Mouse (Mus musculus) monocyte, adult 59 days (primary cell): ENCODE results near the gene Mrs2. TPM values are rescaled to one million over a fixed set of nuclear protein-coding genes. Genes with fewer than 3 reads are reported as not detected.

Experiments
- total RNA-seq, 2 experiments: library from RNA; stranded (reverse); gene quantifications; one replicate each; pipeline ENCODE4 v1.2.4; 2023

The Mrs2 gene
- total RNA-seq, result 10 to 100 TPM; 43.4 to 49.1 TPM

GRCm38 (mm10) chr13:25019793-25020539 lies at the start of gene Mrs2:
Gene Mrs2, minus strand, starts transcription at chr13:25020379.

GRCm38 (mm10) chr13:25055873-25056667 lies 35.9 kb upstream of the Mrs2 start, which contains the start of gene Dcdc2a:
Gene Dcdc2a, plus strand, starts transcription at chr13:25056004.

DNA sequence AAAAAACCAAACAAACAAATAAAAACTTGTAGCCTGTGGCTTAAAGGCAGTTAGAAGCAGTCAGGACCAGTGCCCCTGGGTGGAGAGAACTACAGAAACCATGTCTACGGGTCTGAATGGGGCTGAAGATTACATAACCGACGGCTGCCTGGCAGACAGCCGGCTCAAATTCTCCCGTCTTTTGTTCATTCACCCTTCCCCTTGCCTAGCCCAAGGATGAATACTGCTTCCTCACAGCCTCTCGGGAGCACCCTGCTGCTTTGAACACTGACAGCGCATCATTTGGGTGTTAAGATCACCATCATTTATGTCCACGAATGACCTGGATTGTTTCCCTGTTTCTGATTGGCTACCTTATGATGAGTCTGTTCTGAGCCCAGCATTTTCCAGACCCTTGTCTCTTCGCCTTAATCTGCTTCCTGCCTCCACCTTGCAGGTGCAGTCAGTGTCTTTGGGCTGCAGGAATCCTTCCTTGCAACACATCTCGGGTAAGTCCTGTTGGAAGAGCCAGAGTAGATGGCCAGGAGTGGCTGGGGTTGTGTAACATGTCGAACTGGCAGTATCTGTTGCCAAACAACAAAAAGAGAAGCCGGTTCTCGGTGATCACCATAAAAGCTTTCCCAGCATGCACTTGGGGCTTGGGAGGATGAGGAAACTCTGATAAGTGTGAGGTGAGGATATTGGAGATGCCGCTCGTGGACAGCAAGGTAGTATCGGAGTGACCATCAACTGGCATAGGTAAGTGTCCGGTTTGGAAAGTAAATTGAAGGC lies 77.5 kb downstream of the Mrs2 start, which contains the start of gene Gpld1:
Gene Gpld1 (plus strand): TSS at position 641 of the 771 bp plus-strand sequence.

Other genes with a start within 250 kb of the Mrs2 start
- gene BC005537, start 218.7 kb downstream of the Mrs2 start, total RNA-seq, result 100 to 1,000 TPM; 247 to 258 TPM
- 10 to 100 TPM; 11.9 to 12.4 TPM for gene Acot13, start 188.8 kb downstream of the Mrs2 start, total RNA-seq
- gene Tdp2, start 188.7 kb downstream of the Mrs2 start, total RNA-seq, result 10 to 100 TPM; 20.2 to 25.6 TPM
- gene D130043K22Rik, start 175.2 kb downstream of the Mrs2 start, total RNA-seq, result not detected
- gene Aldh5a1, start 82.7 kb downstream of the Mrs2 start, total RNA-seq, result 1 to 10 TPM; 1.2 to 1.9 TPM
- 1 to 10 TPM; 2.5 to 2.7 TPM for gene Gpld1, start 77.2 kb downstream of the Mrs2 start, total RNA-seq
- not detected for gene Dcdc2a, start 35.6 kb upstream of the Mrs2 start, total RNA-seq